ENCODE assay signal across 8 mouse cellular contexts in genomic region chr14:24132092-24132491, GRCm38 (mm10).
DNase-seq lines count a peak whose midpoint lies in the region; ATAC-seq and TF ChIP-seq lines count a peak whose summit lies in the region.

No protein-coding gene starts in this region.

- H3K4me3 ChIP-seq in cortical plate, adult 2 months (ENCODE audit: insufficient read depth, low read length): no peak overlapping the region
- no peak overlapping the region for H3K4me3 ChIP-seq in liver, postnatal 0 days (ENCODE audit: low read depth, low read length)

- no peaks in the 10 kb centered on the region for H3K27me3 ChIP-seq in liver, postnatal 0 days (ENCODE audit: insufficient read depth, low read length)

- no peaks in the 10 kb centered on the region for H3K9me3 ChIP-seq in liver, postnatal 0 days (ENCODE audit: low read length)

- TF ChIP-seq CTCF in cortical plate, adult 2 months (IDR thresholded peaks at IDR 0.05; ENCODE audit: extremely low read depth, insufficient read depth, low read length): peak; percentile 13; the same call in 1 of the 2 replicates
- peak; percentile 52 for TF ChIP-seq CTCF in liver, postnatal 0 days (IDR thresholded peaks at IDR 0.05; ENCODE audit: low read depth)

- no peak for TF ChIP-seq POLR2A in cortical plate, adult 2 months (IDR thresholded peaks at IDR 0.05; ENCODE audit: extremely low read depth, insufficient read depth, low read length)

- H3K9ac ChIP-seq in liver, postnatal 0 days (replicated peaks): no peak overlapping the region

- intact Hi-C loops in gastrocnemius, postnatal 14 days (cut with DNase I; ENCODE audit: low total_unique reads): loop anchor here (5.0 kb wide), 1 partner anchor 65 kb away; no protein-coding TSS in a partner anchor
- intact Hi-C loops in gastrocnemius, postnatal 36 days (cut with DNase I): loop anchor here (5.0 kb wide), 1 partner anchor 65 kb away; no protein-coding TSS in a partner anchor

- no peaks in the 10 kb centered on the region for H3K36me3 ChIP-seq in liver, postnatal 0 days (replicated peaks; ENCODE audit: insufficient read depth, low read length)

- no peaks in the 10 kb centered on the region for H3K4me1 ChIP-seq in cortical plate, adult 2 months (ENCODE audit: control insufficient read depth, insufficient read depth, low read length)
- H3K4me1 ChIP-seq in liver, postnatal 0 days (ENCODE audit: insufficient read depth): no peaks in the 10 kb centered on the region

- DNase-seq in gastrocnemius, postnatal 14 days: peak; percentile 35
- DNase-seq in gastrocnemius, postnatal 36 days: no peak
- DNase-seq in ovary, postnatal 36 days (ENCODE audit: low spot score): peak; percentile 50
- no peak for DNase-seq in ovary, adult 18-20 months (ENCODE audit: low spot score)
- peak; percentile 46 for DNase-seq in liver, postnatal 0 days
- DNase-seq in frontal cortex, postnatal 10 days (ENCODE audit: low spot score in 2 of 2): no peak
- DNase-seq in gastrocnemius, postnatal 10 days: no peak

- H3K27ac ChIP-seq in cortical plate, adult 2 months (ENCODE audit: insufficient read depth, low read length): no peak overlapping the region
- no peak overlapping the region for H3K27ac ChIP-seq in liver, postnatal 0 days (ENCODE audit: low read depth)

- ATAC-seq in liver, postnatal 0 days: peak; percentile 56; the same call in 1 of the 2 replicates

- 23% methylated on average over 4 of the region's 4 CpGs for WGBS in liver, postnatal 0 days (ENCODE audit: insufficient replicate concordance)

- no peak for TF ChIP-seq EP300 in liver, postnatal 0 days (IDR thresholded peaks at IDR 0.05; ENCODE audit: low read depth)

- H3K4me2 ChIP-seq in liver, postnatal 0 days (ENCODE audit: low read depth, low read length): no peak overlapping the region

Comparison
In these comparisons a context has a peak if more than half of its experiments do, and no peak if none do; other contexts are left out.
1. DNase-seq: peak in gastrocnemius, postnatal 14 days (single experiment), ovary, postnatal 36 days (single experiment) and liver, postnatal 0 days (single experiment); none in gastrocnemius, postnatal 36 days (0 of 2), ovary, adult 18-20 months (single experiment), frontal cortex, postnatal 10 days (0 of 2) and gastrocnemius, postnatal 10 days (single experiment).